Mouse (Mus musculus) kidney, adult 8-10 months (tissue): ENCODE results near the gene Rimklb.

Source experiments
- DNase-seq, 2 experiments: peaks; one replicate each; pipeline ENCODE4 v3.0.0; 2022

The Rimklb gene

DNA sequence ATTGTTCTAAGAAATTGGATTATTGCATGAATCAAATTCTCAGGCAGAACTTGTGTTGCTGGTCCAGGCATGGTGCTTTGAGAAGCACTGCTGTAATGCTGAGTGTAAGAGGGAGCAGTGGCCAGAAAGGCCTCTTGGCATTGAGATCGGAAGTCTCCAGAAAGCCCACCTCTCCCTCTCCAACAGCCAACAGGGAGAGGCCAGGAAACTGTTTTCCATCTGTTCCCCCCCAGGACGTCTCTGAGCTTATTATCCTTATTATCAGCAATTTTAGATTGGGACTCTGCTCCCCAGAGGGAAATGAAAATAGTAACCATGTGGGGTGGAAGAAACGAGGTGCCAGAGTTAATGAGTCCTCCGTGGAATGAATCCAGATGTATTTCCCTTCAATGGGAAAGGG, 82.2 kb downstream of the Rimklb start:
- no peak for DNase-seq

DNA sequence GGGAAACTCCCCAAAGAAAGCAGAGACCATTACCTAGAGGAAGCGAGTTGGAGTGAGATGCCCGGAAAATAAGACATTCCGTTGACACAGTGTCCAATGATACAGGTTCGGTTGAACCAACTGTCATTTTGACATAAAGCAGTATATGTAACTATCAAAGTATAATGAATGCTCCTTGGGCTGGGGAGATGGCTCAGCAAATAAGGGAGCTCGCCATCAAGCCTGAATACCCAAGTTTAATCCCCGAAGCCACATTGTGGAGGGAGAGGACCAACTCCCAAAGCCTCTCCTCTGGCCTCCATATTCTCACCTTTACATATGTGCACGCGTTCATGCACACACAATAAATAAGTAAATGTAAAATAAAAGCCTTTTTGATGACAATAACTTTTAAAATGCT, 87.3 kb downstream of the Rimklb start:
- DNase-seq, result no peak

DNA sequence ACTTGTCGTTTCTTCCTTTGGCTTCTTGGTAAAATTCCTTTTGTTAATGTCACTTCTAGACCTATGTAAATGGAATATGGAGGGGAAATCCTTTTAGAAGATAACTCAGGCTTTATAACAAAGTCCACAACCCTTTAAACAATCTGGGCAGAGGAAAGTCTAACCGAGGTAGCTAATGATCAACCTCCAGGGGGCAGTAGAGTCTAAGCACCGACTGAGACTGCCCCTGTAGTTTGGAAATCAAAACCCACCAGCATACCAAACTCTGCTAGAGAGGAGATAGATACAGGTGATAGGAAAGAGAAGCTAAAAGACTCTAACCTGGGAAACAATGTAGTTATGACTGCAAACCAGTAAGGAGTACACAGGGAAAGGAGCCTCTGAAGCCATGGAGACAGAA, 96.3 kb downstream of the Rimklb start:
- peak; percentile 9 for DNase-seq

DNA sequence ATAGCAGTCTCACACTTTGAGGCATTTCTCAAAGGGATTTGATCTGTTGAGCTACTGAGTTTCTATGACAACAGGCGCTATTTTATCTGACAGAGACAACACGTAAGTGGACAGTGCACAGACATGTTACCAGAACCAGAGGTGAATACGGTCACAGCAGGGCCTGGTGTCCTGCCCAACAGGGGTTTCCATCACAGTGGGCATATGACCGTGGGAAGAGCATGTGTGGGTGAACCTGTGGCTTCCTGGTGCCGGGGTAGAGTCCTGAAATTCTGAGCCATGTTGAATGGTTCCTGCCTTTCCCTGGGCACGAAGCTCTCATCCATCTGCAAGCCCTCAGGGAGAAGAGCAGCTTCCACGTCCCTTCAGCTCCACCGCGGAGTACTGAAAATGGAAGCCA, 98.3 kb downstream of the Rimklb start:
- no peak for DNase-seq
